Mouse (Mus musculus) ES-Bruce4 (cell line): ENCODE results near the gene Pcyt2. TPM values are rescaled to one million over a fixed set of nuclear protein-coding genes. Genes with fewer than 3 reads are reported as not detected.
A peak's percentile ranks its signal among the peaks of the same experiment; 100 is the strongest.

Experiments
- H3K27ac ChIP-seq: 2 replicates; pipeline ENCODE4 v1.5.1; 2012; ENCODE audit warnings: low read length, inconsistent platforms; ENCODE audit not compliant: insufficient read depth
- H3K27me3 ChIP-seq: 2 replicates; pipeline ENCODE4 v1.6.1; 2012; ENCODE audit warnings: mild to moderate bottlenecking, low read length, inconsistent platforms; ENCODE audit not compliant: control insufficient read depth, poor library complexity, insufficient read depth, severe bottlenecking
- H3K36me3 ChIP-seq: 2 replicates; pipeline ENCODE4 v1.6.1; 2012; ENCODE audit warnings: inconsistent platforms, mild to moderate bottlenecking, low read length, moderate library complexity; ENCODE audit not compliant: control insufficient read depth, poor library complexity, insufficient read depth, severe bottlenecking
- H3K4me1 ChIP-seq: one replicate; pipeline ENCODE4 v1.8.1; 2011; ENCODE audit warnings: low read length; ENCODE audit not compliant: control insufficient read depth, insufficient read depth
- H3K4me3 ChIP-seq: 2 replicates; pipeline ENCODE4 v1.5.1; 2011; ENCODE audit warnings: low read depth, mild to moderate bottlenecking, low read length
- H3K9ac ChIP-seq: 2 replicates; pipeline ENCODE4 v1.6.1; 2012; ENCODE audit warnings: low read depth, mild to moderate bottlenecking, inconsistent platforms; ENCODE audit not compliant: poor library complexity, severe bottlenecking
- H3K9me3 ChIP-seq: replicated peaks from 2 replicates; pipeline ENCODE4 v1.6.1; 2012; ENCODE audit warnings: mild to moderate bottlenecking, low read length, inconsistent platforms; ENCODE audit not compliant: control insufficient read depth, poor library complexity, insufficient read depth, severe bottlenecking
- CTCF ChIP-seq: IDR thresholded peaks from one replicate; pipeline ENCODE4 v1.8.1; 2011; ENCODE audit warnings: low read depth, low read length
- EP300 ChIP-seq: IDR thresholded peaks from 2 replicates; pipeline ENCODE4 v1.6.1; 2011; ENCODE audit warnings: low read depth, low read length; ENCODE audit not compliant: insufficient read depth
- POLR2A ChIP-seq: IDR thresholded peaks from one replicate; pipeline ENCODE4 v1.8.1; 2011; ENCODE audit warnings: low read length; ENCODE audit not compliant: insufficient read depth
- polyA plus RNA-seq: library from polyadenylated mRNA; stranded (reverse); fragments of >200 nt; gene quantifications from 2 replicates; pipeline ENCODE4 v1.2.4, GENCODE M21; 2011; ENCODE audit warnings: low read depth; ENCODE audit not compliant: missing spikeins, insufficient read depth, insufficient read length

Pcyt2 gene
- polyA plus RNA-seq, 1 experiment = 39.6 TPM

DNA sequence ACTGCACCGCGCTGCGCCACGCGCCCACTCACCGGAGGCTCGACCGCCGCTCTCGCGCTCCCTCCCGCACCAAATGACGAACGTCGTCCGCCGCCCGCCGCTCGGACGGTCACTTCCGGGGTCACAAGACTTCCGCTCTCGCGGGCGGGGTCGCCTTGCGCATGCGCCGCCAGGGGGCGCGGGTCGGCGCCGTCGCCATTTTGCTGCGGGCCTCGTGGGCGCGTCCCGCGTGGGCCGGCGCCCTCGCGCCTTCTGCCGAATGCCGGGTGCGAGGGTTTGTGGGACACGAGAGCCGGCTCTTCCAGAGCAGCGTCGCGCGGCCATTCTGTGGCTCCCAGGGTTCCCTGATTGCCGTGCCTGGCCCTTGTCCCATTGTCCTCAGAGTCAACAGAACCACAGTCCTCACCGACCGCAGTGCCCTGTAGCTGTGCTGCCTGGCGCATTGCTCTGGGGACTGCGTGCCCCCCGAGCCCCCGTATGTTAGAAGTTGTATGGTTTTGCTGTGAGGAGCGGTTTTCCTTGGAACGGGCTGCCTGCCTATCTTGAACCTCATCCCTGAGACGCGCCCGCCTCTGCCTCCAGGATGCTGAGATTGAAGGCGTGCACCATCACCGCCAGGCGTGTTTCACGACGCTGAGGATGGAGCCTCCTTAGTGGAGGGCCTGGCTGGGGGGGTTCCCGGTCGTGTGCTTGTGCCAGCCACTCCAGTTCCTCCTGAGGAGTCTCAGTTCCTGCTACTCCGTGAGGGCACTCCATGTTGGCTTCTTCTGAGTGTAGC, 36.1 kb downstream of the Pcyt2 start, which contains the start of gene Arhgdia:
Gene Arhgdia (minus strand): TSS at position 135 of the 778 bp plus-strand sequence.
- TF ChIP-seq EP300 (0 out of 2 replicates have a peak, but pooled peaks have one; percentile 56), POLR2A (no peak)
- Histone ChIP-seq H3K4me1 (peaks cover 4% of the 10 kb centered on the region), H3K27ac (peak within 1 kb of the TSS; percentile 87), H3K4me3 (peak within 1 kb of the TSS; percentile 86), H3K9me3 (no peaks in the 10 kb centered on the region), H3K9ac (peak within 1 kb of the TSS; percentile 86), H3K27me3 (no peaks in the 10 kb centered on the region), H3K36me3 (peaks cover 37% of the 10 kb centered on the region)

DNA sequence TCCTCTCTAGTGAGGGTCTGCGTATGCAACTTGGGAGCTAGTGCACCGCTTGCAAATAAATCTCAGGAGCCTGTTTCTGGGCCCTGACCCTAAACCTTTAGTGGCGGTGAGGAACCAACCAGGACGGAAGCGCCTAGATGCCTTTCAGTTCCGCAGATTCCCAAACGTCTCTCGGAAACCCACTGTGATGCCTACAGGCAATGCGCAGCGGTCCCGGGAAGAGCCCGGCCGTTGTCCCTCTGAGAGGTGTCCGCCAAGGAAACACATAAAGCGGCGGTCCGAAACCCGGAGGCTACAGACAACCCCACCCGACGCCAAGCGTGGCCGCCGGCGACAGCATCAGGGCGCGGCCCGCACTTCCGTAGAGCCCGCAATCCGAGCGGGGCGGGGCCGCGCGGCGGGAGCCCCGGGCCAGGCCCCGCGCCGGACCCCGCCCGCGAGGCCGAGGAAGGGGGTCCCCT, 36.8 kb downstream of the Pcyt2 start:
- peaks cover 4% of the 10 kb centered on the region for H3K4me1 ChIP-seq
- peak overlapping the region; percentile 27 for H3K27ac ChIP-seq
- H3K9ac ChIP-seq = peak overlapping the region; percentile 86
- H3K36me3 ChIP-seq = peaks cover 32% of the 10 kb centered on the region
- TF ChIP-seq EP300 = no peak
- TF ChIP-seq POLR2A = no peak
- TF ChIP-seq CTCF = no peak
- no peaks in the 10 kb centered on the region for H3K27me3 ChIP-seq
- peak overlapping the region; percentile 86 for H3K4me3 ChIP-seq
- no peaks in the 10 kb centered on the region for H3K9me3 ChIP-seq

DNA sequence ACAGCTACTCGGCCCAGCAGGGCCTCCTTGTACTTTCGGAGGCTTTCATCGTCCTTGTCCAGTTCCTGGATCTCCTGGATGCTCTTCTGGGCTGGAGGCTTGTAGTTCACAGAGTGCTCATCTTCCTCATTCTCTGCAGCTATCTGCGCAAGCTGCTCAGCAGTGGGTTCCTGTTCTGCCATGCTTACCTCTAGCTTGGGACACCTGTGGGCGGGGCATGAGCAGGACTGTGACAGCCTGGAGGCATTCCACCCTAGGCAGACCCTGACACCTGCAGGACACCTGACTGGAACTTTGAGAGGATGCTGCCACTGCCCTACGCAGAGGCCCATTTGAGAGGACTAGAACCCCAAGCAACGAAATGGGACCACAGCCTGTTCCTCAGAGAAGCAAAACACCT, 37.5 kb downstream of the Pcyt2 start:
- TF ChIP-seq EP300 = no peak
- no peak for TF ChIP-seq CTCF
- no peak for TF ChIP-seq POLR2A
- Histone ChIP-seq H3K4me1 (peaks cover 4% of the 10 kb centered on the region), H3K9me3 (no peaks in the 10 kb centered on the region), H3K36me3 (peaks cover 25% of the 10 kb centered on the region), H3K9ac (peak overlapping the region; percentile 86), H3K4me3 (peak overlapping the region; percentile 86), H3K27ac (0 out of 2 replicates have a peak overlapping the region, but pooled peaks have one; percentile 27), H3K27me3 (no peaks in the 10 kb centered on the region)

GRCm38 (mm10) chr11:120579316-120580107, 38.2 kb downstream of the Pcyt2 start:
- no peak overlapping the region for H3K4me3 ChIP-seq
- H3K4me1 ChIP-seq = peaks cover 4% of the 10 kb centered on the region
- H3K9me3 ChIP-seq = no peaks in the 10 kb centered on the region
- TF ChIP-seq POLR2A (no peak), CTCF (peak; percentile 67)
- no peak overlapping the region for H3K27ac ChIP-seq
- no peak overlapping the region for H3K9ac ChIP-seq
- H3K27me3 ChIP-seq = no peaks in the 10 kb centered on the region
- peaks cover 22% of the 10 kb centered on the region for H3K36me3 ChIP-seq

DNA sequence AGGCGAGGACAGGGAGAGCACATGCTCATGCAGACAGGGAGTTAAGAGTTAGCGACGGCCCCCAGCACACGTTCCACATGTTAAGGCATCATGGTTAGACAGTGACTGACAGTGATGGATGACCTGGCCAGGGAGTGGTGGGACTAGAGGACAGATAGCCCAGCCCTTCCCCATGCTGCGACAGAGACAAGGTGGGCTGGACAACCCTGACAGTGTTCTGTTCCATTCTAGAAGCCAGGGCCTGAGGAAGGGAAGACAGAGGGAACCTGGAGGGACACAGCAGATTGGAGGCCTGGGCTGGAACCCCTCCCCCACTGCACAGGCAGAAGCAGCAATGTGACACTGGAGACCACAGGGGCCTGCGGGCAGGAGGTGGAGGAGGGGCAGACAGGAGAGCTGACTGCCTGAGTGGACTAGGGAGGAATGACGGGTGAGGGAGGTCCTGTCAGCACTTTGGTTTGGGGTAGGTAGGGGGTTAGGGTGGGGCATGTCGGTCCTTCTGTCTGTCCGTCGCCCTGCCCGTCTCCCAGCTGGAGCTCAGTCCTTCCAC, 39.0 kb downstream of the Pcyt2 start:
- no peaks in the 10 kb centered on the region for H3K9me3 ChIP-seq
- H3K9ac ChIP-seq = no peak overlapping the region
- TF ChIP-seq EP300 (no peak), CTCF (no peak), POLR2A (no peak)
- H3K4me1 ChIP-seq = peaks cover 4% of the 10 kb centered on the region
- H3K36me3 ChIP-seq = peaks cover 22% of the 10 kb centered on the region
- H3K4me3 ChIP-seq = no peak overlapping the region
- H3K27ac ChIP-seq = no peak overlapping the region
- no peaks in the 10 kb centered on the region for H3K27me3 ChIP-seq
